ENCODE assay signal across 8 mouse cellular contexts in genomic region chr8:84892993-84893708, GRCm38 (mm10). TPM values are rescaled to one million over a fixed set of nuclear protein-coding genes. Genes with fewer than 3 reads are reported as not detected.
DNase-seq lines count a peak whose midpoint lies in the region; ATAC-seq and TF ChIP-seq lines count a peak whose summit lies in the region.

No protein-coding gene starts in this region.

- 11% methylated on average over 31 of the region's 31 CpGs for WGBS in heart, postnatal 0 days
- WGBS in limb, embryonic 14.5 days: 11% methylated on average over 31 of the region's 31 CpGs
- 11% methylated on average over 31 of the region's 31 CpGs for whole genome bisulfite sequencing in stomach, postnatal 0 days

- peaks cover 11% of the 10 kb centered on the region for H3K4me1 ChIP-seq in testis, adult 2 months (ENCODE audit: control insufficient read depth, insufficient read depth, low read length)
- H3K4me1 ChIP-seq in heart, postnatal 0 days (ENCODE audit: control insufficient read depth, insufficient read depth): peaks cover 12% of the 10 kb centered on the region
- peaks cover 9% of the 10 kb centered on the region for H3K4me1 ChIP-seq in limb, embryonic 14.5 days (ENCODE audit: control insufficient read depth, insufficient read depth, low read length)
- H3K4me1 ChIP-seq in stomach, postnatal 0 days (replicated peaks; ENCODE audit: control insufficient read depth, insufficient read depth): 0 out of 2 replicates have a peak, but pooled peaks cover 5% of the 10 kb centered on the region

- no peak for TF ChIP-seq POLR2A in testis, adult 2 months (IDR thresholded peaks at IDR 0.05; ENCODE audit: control insufficient read depth, low read depth, low read length)
- no peak for TF ChIP-seq POLR2A in limb, embryonic 14.5 days (IDR thresholded peaks at IDR 0.05; ENCODE audit: borderline replicate concordance, extremely low read depth, insufficient read depth, insufficient read length)

- H3K4me3 ChIP-seq in testis, adult 2 months (ENCODE audit: control insufficient read depth, low read depth, low read length): peak overlapping the region; percentile 83
- H3K4me3 ChIP-seq in heart, postnatal 0 days (ENCODE audit: low read depth, low read length): peak overlapping the region; percentile 68
- H3K4me3 ChIP-seq in limb, embryonic 14.5 days (replicated peaks; ENCODE audit: low read length): peak overlapping the region; percentile 54
- H3K4me3 ChIP-seq in stomach, postnatal 0 days (ENCODE audit: low read depth, low read length): peak overlapping the region; percentile 60

- ATAC-seq in heart, postnatal 0 days (ENCODE audit: insufficient read depth, low read depth): peak; percentile 19; the same call in 1 of the 2 replicates
- ATAC-seq in limb, embryonic 14.5 days (ENCODE audit: low FRiP score, low read depth): peak; percentile 32; the same call in 1 of the 2 replicates
- ATAC-seq in stomach, postnatal 0 days (ENCODE audit: low FRiP score, low TSS enrichment): no peak; the same call in 1 of the 2 replicates

- no peak for TF ChIP-seq EP300 in heart, postnatal 0 days (IDR thresholded peaks at IDR 0.05; ENCODE audit: low read depth)
- no peak for TF ChIP-seq EP300 in stomach, postnatal 0 days (optimal IDR thresholded peaks at IDR 0.05)

- H3K27me3 ChIP-seq in testis, adult 2 months (ENCODE audit: control insufficient read depth, insufficient read depth, low read length): no peaks in the 10 kb centered on the region
- H3K27me3 ChIP-seq in heart, postnatal 0 days (ENCODE audit: control insufficient read depth, insufficient read depth, low read length): no peaks in the 10 kb centered on the region
- no peaks in the 10 kb centered on the region for H3K27me3 ChIP-seq in limb, embryonic 14.5 days (ENCODE audit: control insufficient read depth, insufficient read depth, low read length)
- no peaks in the 10 kb centered on the region for H3K27me3 ChIP-seq in stomach, postnatal 0 days (ENCODE audit: control insufficient read depth, insufficient read depth, low read length)

- no peak for TF ChIP-seq CTCF in testis, adult 2 months (IDR thresholded peaks at IDR 0.05; ENCODE audit: control insufficient read depth, insufficient read depth, insufficient replicate concordance, low read depth, low read length)
- no peak for TF ChIP-seq CTCF in heart, postnatal 0 days (IDR thresholded peaks at IDR 0.05; ENCODE audit: low read depth)
- TF ChIP-seq CTCF in stomach, postnatal 0 days (IDR thresholded peaks at IDR 0.05; ENCODE audit: low read depth): no peak

- peak overlapping the region; percentile 60 for H3K9ac ChIP-seq in heart, postnatal 0 days (replicated peaks; ENCODE audit: low read depth, low read length)
- peak overlapping the region; percentile 66 for H3K9ac ChIP-seq in limb, embryonic 14.5 days (ENCODE audit: low read depth, low read length, severe bottlenecking)
- H3K9ac ChIP-seq in stomach, postnatal 0 days (ENCODE audit: low read length): peak overlapping the region; percentile 70

- no peak overlapping the region for H3K27ac ChIP-seq in testis, adult 2 months (ENCODE audit: control insufficient read depth, insufficient read depth, low read depth, low read length)
- H3K27ac ChIP-seq in heart, postnatal 0 days (ENCODE audit: low read depth): no peak overlapping the region
- no peak overlapping the region for H3K27ac ChIP-seq in limb, embryonic 14.5 days (replicated peaks; ENCODE audit: low read depth, low read length)
- H3K27ac ChIP-seq in stomach, postnatal 0 days (replicated peaks): no peak overlapping the region

- no peaks in the 10 kb centered on the region for H3K36me3 ChIP-seq in testis, adult 2 months (ENCODE audit: control insufficient read depth, insufficient read depth, low read length)
- H3K36me3 ChIP-seq in heart, postnatal 0 days (replicated peaks; ENCODE audit: control insufficient read depth, insufficient read depth, low read length): peaks cover 10% of the 10 kb centered on the region
- peaks cover 18% of the 10 kb centered on the region for H3K36me3 ChIP-seq in limb, embryonic 14.5 days (ENCODE audit: control insufficient read depth, insufficient read depth, low read length)
- H3K36me3 ChIP-seq in stomach, postnatal 0 days (ENCODE audit: control insufficient read depth, insufficient read depth, low read length): peaks cover 5% of the 10 kb centered on the region; the same call in 1 of the 2 replicates

- H3K4me2 ChIP-seq in heart, postnatal 0 days (ENCODE audit: low read depth, low read length): peak overlapping the region; percentile 95
- peak overlapping the region; percentile 73 for H3K4me2 ChIP-seq in limb, embryonic 14.5 days (replicated peaks; ENCODE audit: low read depth, low read length, severe bottlenecking)
- H3K4me2 ChIP-seq in stomach, postnatal 0 days (replicated peaks; ENCODE audit: low read depth): peak overlapping the region; percentile 96

- no peak for DNase-seq in testis, postnatal 14 days (ENCODE audit: low spot score)
- no peak for DNase-seq in heart, postnatal 0 days (ENCODE audit: low spot score)
- DNase-seq in limb, embryonic 14.5 days (ENCODE audit: low spot score): no peak
- DNase-seq in stomach, postnatal 0 days (ENCODE audit: low spot score): no peak
- DNase-seq in embryo, embryonic 9.5 days (ENCODE audit: extremely low spot score): no peak
- no peak for DNase-seq in gastrocnemius, postnatal 25 days
- no peak for DNase-seq in adipocyte (ENCODE audit: low spot score)

- no peaks in the 10 kb centered on the region for H3K9me3 ChIP-seq in heart, postnatal 0 days (replicated peaks; ENCODE audit: control insufficient read depth, low read length)
- H3K9me3 ChIP-seq in limb, embryonic 14.5 days (ENCODE audit: control insufficient read depth, low read length): no peaks in the 10 kb centered on the region
- H3K9me3 ChIP-seq in stomach, postnatal 0 days (ENCODE audit: control insufficient read depth, low read length): no peaks in the 10 kb centered on the region

RNA-seq across cellular contexts. Expression of gene Gcdh, which starts 0.6 kb away (rescaled TPM):
- 8.1 and 10.5 TPM in 2 replicates for polyA plus RNA-seq in testis, adult 2 months (2012; rRNA removed)
- total RNA-seq in heart, postnatal 0 days (2014; rRNA removed; ENCODE audit: low replicate concordance): 45.5 and 52.8 TPM in 2 replicates
- polyA plus RNA-seq in heart, postnatal 0 days (2015; fragmentation: Nextera tagmentation; extraction: Ambion mirVana): 33.0 and 33.5 TPM in 2 replicates
- 45.8 and 58.9 TPM in 2 replicates for polyA plus RNA-seq in limb, embryonic 14.5 days (2012; rRNA removed)
- 29.8 and 34.5 TPM in 2 replicates for polyA plus RNA-seq in limb, embryonic 14.5 days (2014; fragmentation: Nextera tagmentation; extraction: Ambion mirVana)
- polyA plus RNA-seq in stomach, postnatal 0 days (2015; fragmentation: Nextera tagmentation; extraction: Ambion mirVana): 18.5 and 21.1 TPM in 2 replicates
- 10 to 100 TPM; 34.7 to 34.8 TPM for total RNA-seq in gastrocnemius, postnatal 25 days (2021)

RNA-seq across cellular contexts. Expression of gene Klf1, which starts 8.6 kb away (rescaled TPM):
- polyA plus RNA-seq in testis, adult 2 months (2012; rRNA removed): 0.36 and 0.48 TPM in 2 replicates
- total RNA-seq in heart, postnatal 0 days (2014; rRNA removed; ENCODE audit: low replicate concordance): not detected in 2 replicates
- polyA plus RNA-seq in heart, postnatal 0 days (2015; fragmentation: Nextera tagmentation; extraction: Ambion mirVana): 0.27 and 0.56 TPM in 2 replicates
- polyA plus RNA-seq in limb, embryonic 14.5 days (2012; rRNA removed): 2.5 and 3.0 TPM in 2 replicates
- 1.4 and 2.0 TPM in 2 replicates for polyA plus RNA-seq in limb, embryonic 14.5 days (2014; fragmentation: Nextera tagmentation; extraction: Ambion mirVana)
- 0.51 and 0.82 TPM in 2 replicates for polyA plus RNA-seq in stomach, postnatal 0 days (2015; fragmentation: Nextera tagmentation; extraction: Ambion mirVana)
- not detected for total RNA-seq in gastrocnemius, postnatal 25 days (2021)

RNA-seq across cellular contexts. Expression of gene Dnase2a, which starts 15.2 kb away (rescaled TPM):
- polyA plus RNA-seq in testis, adult 2 months (2012; rRNA removed): 1.6 and 2.1 TPM in 2 replicates
- 6.0 and 11.0 TPM in 2 replicates for total RNA-seq in heart, postnatal 0 days (2014; rRNA removed; ENCODE audit: low replicate concordance)
- 4.6 and 5.6 TPM in 2 replicates for polyA plus RNA-seq in heart, postnatal 0 days (2015; fragmentation: Nextera tagmentation; extraction: Ambion mirVana)
- 18.5 and 20.5 TPM in 2 replicates for polyA plus RNA-seq in limb, embryonic 14.5 days (2012; rRNA removed)
- polyA plus RNA-seq in limb, embryonic 14.5 days (2014; fragmentation: Nextera tagmentation; extraction: Ambion mirVana): 13.8 and 15.4 TPM in 2 replicates
- 15.9 and 17.4 TPM in 2 replicates for polyA plus RNA-seq in stomach, postnatal 0 days (2015; fragmentation: Nextera tagmentation; extraction: Ambion mirVana)
- total RNA-seq in gastrocnemius, postnatal 25 days (2021): 1 to 10 TPM; 4.5 to 5.7 TPM

RNA-seq across cellular contexts. Expression of gene Syce2, which starts 21.2 kb away (rescaled TPM):
- polyA plus RNA-seq in testis, adult 2 months (2012; rRNA removed): 101 and 138 TPM in 2 replicates
- total RNA-seq in heart, postnatal 0 days (2014; rRNA removed; ENCODE audit: low replicate concordance): 0.15 and 1.7 TPM in 2 replicates
- polyA plus RNA-seq in heart, postnatal 0 days (2015; fragmentation: Nextera tagmentation; extraction: Ambion mirVana): 9.7 and 11.8 TPM in 2 replicates
- 30.5 and 36.9 TPM in 2 replicates for polyA plus RNA-seq in limb, embryonic 14.5 days (2012; rRNA removed)
- 75.3 and 78.4 TPM in 2 replicates for polyA plus RNA-seq in limb, embryonic 14.5 days (2014; fragmentation: Nextera tagmentation; extraction: Ambion mirVana)
- 25.0 and 27.3 TPM in 2 replicates for polyA plus RNA-seq in stomach, postnatal 0 days (2015; fragmentation: Nextera tagmentation; extraction: Ambion mirVana)
- total RNA-seq in gastrocnemius, postnatal 25 days (2021): 1 to 10 TPM in 1 of 2 experiments, under 1 TPM in 1; 0.95 to 1.2 TPM

RNA-seq across cellular contexts. Expression of gene Farsa, which starts 36.4 kb away (rescaled TPM):
- 50.4 and 55.7 TPM in 2 replicates for polyA plus RNA-seq in testis, adult 2 months (2012; rRNA removed)
- 38.6 and 40.0 TPM in 2 replicates for total RNA-seq in heart, postnatal 0 days (2014; rRNA removed; ENCODE audit: low replicate concordance)
- polyA plus RNA-seq in heart, postnatal 0 days (2015; fragmentation: Nextera tagmentation; extraction: Ambion mirVana): 36.3 and 38.3 TPM in 2 replicates
- polyA plus RNA-seq in limb, embryonic 14.5 days (2012; rRNA removed): 105 and 123 TPM in 2 replicates
- 78.4 and 81.2 TPM in 2 replicates for polyA plus RNA-seq in limb, embryonic 14.5 days (2014; fragmentation: Nextera tagmentation; extraction: Ambion mirVana)
- 43.3 and 44.3 TPM in 2 replicates for polyA plus RNA-seq in stomach, postnatal 0 days (2015; fragmentation: Nextera tagmentation; extraction: Ambion mirVana)
- 10 to 100 TPM; 21.2 to 24.2 TPM for total RNA-seq in gastrocnemius, postnatal 25 days (2021)
